Mouse (Mus musculus) MEL (cell line): ENCODE data around the gene Slco4a1. TPM values are rescaled to one million over a fixed set of nuclear protein-coding genes. Genes with fewer than 3 reads are reported as not detected.

ENCODE experiments used
- DNase-seq: peaks from one replicate; pipeline ENCODE4 v3.0.0; 2011; ENCODE audit warnings: low read depth, low spot score
- H3K27ac ChIP-seq: 2 replicates; pipeline ENCODE4 v1.5.1; 2012; ENCODE audit warnings: low read depth, mild to moderate bottlenecking, control low read depth, low read length, moderate library complexity; ENCODE audit not compliant: control insufficient read depth
- H3K27me3 ChIP-seq, 2 experiments: fragments of 150-350 bp in 1 of 2; sonication (generic) in 1 of 2; 2 replicates each; pipeline ENCODE4 v1.6.1; 2012; ENCODE audit warnings: low read length in 2 of 2, mild to moderate bottlenecking in 2 of 2, improper control_type of control experiment in 1 of 2, moderate library complexity in 1 of 2; ENCODE audit not compliant: insufficient read depth in 2 of 2, control insufficient read depth in 1 of 2
- H3K36me3 ChIP-seq, 2 experiments: 2 replicates each; pipeline ENCODE4 v1.6.1; 2012 to 2014; ENCODE audit warnings: low read length in 2 of 2, improper control_type of control experiment in 1 of 2, inconsistent platforms in 1 of 2, mild to moderate bottlenecking in 1 of 2; ENCODE audit not compliant: insufficient read depth in 2 of 2, control insufficient read depth in 1 of 2
- H3K4me1 ChIP-seq, 2 experiments: fragments of 150-350 bp in 1 of 2; sonication (generic) in 1 of 2; 2 replicates each; pipeline ENCODE4 v1.6.1; 2012; ENCODE audit warnings: low read length in 2 of 2, improper control_type of control experiment in 1 of 2, mild to moderate bottlenecking in 1 of 2; ENCODE audit not compliant: insufficient read depth in 2 of 2, control insufficient read depth in 1 of 2
- H3K4me3 ChIP-seq, 2 experiments: fragments of 150-350 bp in 1 of 2; sonication (generic) in 1 of 2; 2 replicates each; pipeline ENCODE4 v1.5.1; 2012; ENCODE audit warnings: low read depth in 2 of 2, low read length in 2 of 2, mild to moderate bottlenecking in 2 of 2, moderate library complexity in 2 of 2, control low read depth in 1 of 2, improper control_type of control experiment in 1 of 2; ENCODE audit not compliant: control insufficient read depth in 1 of 2, insufficient read depth in 1 of 2
- H3K79me2 ChIP-seq: 2 replicates; pipeline ENCODE4 v1.6.1; 2012; ENCODE audit warnings: mild to moderate bottlenecking, low read length, moderate library complexity; ENCODE audit not compliant: control insufficient read depth, poor library complexity, insufficient read depth
- H3K9ac ChIP-seq: 2 replicates; pipeline ENCODE4 v1.6.1; 2012; ENCODE audit warnings: low read depth, mild to moderate bottlenecking, control low read depth, low read length, moderate library complexity; ENCODE audit not compliant: control insufficient read depth, poor library complexity, severe bottlenecking
- H3K9me3 ChIP-seq: fragments of 150-350 bp; sonication (generic); replicated peaks from 2 replicates; pipeline ENCODE4 v1.6.1; 2012; ENCODE audit warnings: mild to moderate bottlenecking, low read length, improper control_type of control experiment, moderate library complexity; ENCODE audit not compliant: insufficient read depth
- CHD1 ChIP-seq: IDR thresholded peaks from 2 replicates; pipeline ENCODE4 v1.6.1; 2012; ENCODE audit warnings: low read depth, mild to moderate bottlenecking, inconsistent platforms, low read length, improper control_type of control experiment
- CHD2 ChIP-seq: IDR thresholded peaks from 2 replicates; pipeline ENCODE4 v1.6.1; 2011; ENCODE audit warnings: low read length, improper control_type of control experiment
- E2F4 ChIP-seq: IDR thresholded peaks from 2 replicates; pipeline ENCODE4 v1.6.1; 2011; ENCODE audit warnings: low read depth, low read length, improper control_type of control experiment, borderline replicate concordance
- ELF1 ChIP-seq: IDR thresholded peaks from 2 replicates; pipeline ENCODE4 v1.6.1; 2014; ENCODE audit warnings: low read depth, mild to moderate bottlenecking, inconsistent platforms, low read length, improper control_type of control experiment, moderate library complexity
- EP300 ChIP-seq, 2 experiments: IDR thresholded peaks; 2 replicates each; pipeline ENCODE4 v1.6.1; 2011; ENCODE audit warnings: improper control_type of control experiment in 2 of 2, low read length in 2 of 2, low read depth in 1 of 2, mild to moderate bottlenecking in 1 of 2
- GABPA ChIP-seq: IDR thresholded peaks from 2 replicates; pipeline ENCODE4 v1.6.1; 2012; ENCODE audit warnings: low read depth, mild to moderate bottlenecking, inconsistent platforms, low read length, improper control_type of control experiment, moderate library complexity
- GATA1 ChIP-seq: IDR thresholded peaks from 2 replicates; pipeline ENCODE4 v1.6.1; 2011; ENCODE audit warnings: low read depth, low read length, improper control_type of control experiment
- HCFC1 ChIP-seq: IDR thresholded peaks from 2 replicates; pipeline ENCODE4 v1.6.1; 2012; ENCODE audit warnings: low read depth, mild to moderate bottlenecking, inconsistent platforms, low read length, improper control_type of control experiment, moderate library complexity
- KAT2A ChIP-seq: conservative IDR thresholded peaks from 2 replicates; pipeline ENCODE4 v1.6.1; 2012; ENCODE audit warnings: low read depth, low read length, improper control_type of control experiment, inconsistent platforms
- MAFK ChIP-seq: IDR thresholded peaks from 2 replicates; pipeline ENCODE4 v1.6.1; 2011; ENCODE audit warnings: low read depth, mild to moderate bottlenecking, low read length, improper control_type of control experiment, borderline replicate concordance
- MAX ChIP-seq: IDR thresholded peaks from 2 replicates; pipeline ENCODE4 v1.6.1; 2011; ENCODE audit warnings: low read length, improper control_type of control experiment
- MEF2A ChIP-seq: IDR thresholded peaks from 2 replicates; pipeline ENCODE4 v1.6.1; 2014; ENCODE audit warnings: low read depth, mild to moderate bottlenecking, inconsistent platforms, low read length, improper control_type of control experiment; ENCODE audit not compliant: poor library complexity, insufficient replicate concordance, severe bottlenecking; ENCODE audit errors: extremely low read depth
- MXI1 ChIP-seq: IDR thresholded peaks from 2 replicates; pipeline ENCODE4 v1.6.1; 2011; ENCODE audit warnings: mild to moderate bottlenecking, low read depth, low read length, improper control_type of control experiment
- MYB ChIP-seq: IDR thresholded peaks from 2 replicates; pipeline ENCODE4 v1.6.1; 2011; ENCODE audit warnings: mild to moderate bottlenecking, low read depth, low read length, improper control_type of control experiment
- NELFE ChIP-seq: IDR thresholded peaks from 2 replicates; pipeline ENCODE4 v1.6.1; 2011; ENCODE audit warnings: low read depth, low read length, improper control_type of control experiment
- POLR2A ChIP-seq, 2 experiments: IDR thresholded peaks; 2 replicates each; pipeline ENCODE4 v1.6.1; 2011 to 2012; ENCODE audit warnings: low read length in 2 of 2, mild to moderate bottlenecking in 2 of 2, control low read depth in 1 of 2, improper control_type of control experiment in 1 of 2, low read depth in 1 of 2, moderate library complexity in 1 of 2; ENCODE audit not compliant: control insufficient read depth in 1 of 2, insufficient read depth in 1 of 2, poor library complexity in 1 of 2
- POLR2AphosphoS2 ChIP-seq: IDR thresholded peaks from 2 replicates; pipeline ENCODE4 v1.6.1; 2011; ENCODE audit warnings: low read length, improper control_type of control experiment
- RAD21 ChIP-seq: IDR thresholded peaks from 2 replicates; pipeline ENCODE4 v1.6.1; 2011; ENCODE audit warnings: mild to moderate bottlenecking, low read depth, low read length, improper control_type of control experiment
- TAL1 ChIP-seq: IDR thresholded peaks from 2 replicates; pipeline ENCODE4 v1.6.1; 2012; ENCODE audit warnings: mild to moderate bottlenecking, inconsistent platforms, low read length, moderate library complexity, mixed read lengths
- TBP ChIP-seq: IDR thresholded peaks from 2 replicates; pipeline ENCODE4 v1.8.0; 2011; ENCODE audit warnings: low read depth, low read length, improper control_type of control experiment
- TCF12 ChIP-seq: IDR thresholded peaks from 2 replicates; pipeline ENCODE4 v1.6.1; 2014; ENCODE audit warnings: low read depth, mild to moderate bottlenecking, inconsistent platforms, low read length, improper control_type of control experiment, moderate library complexity
- UBTF ChIP-seq: IDR thresholded peaks from 2 replicates; pipeline ENCODE4 v1.6.1; 2012; ENCODE audit warnings: low read depth, mild to moderate bottlenecking, inconsistent platforms, low read length, improper control_type of control experiment, moderate library complexity, borderline replicate concordance; ENCODE audit not compliant: insufficient read depth
- USF1 ChIP-seq: IDR thresholded peaks from 2 replicates; pipeline ENCODE4 v1.6.1; 2014; ENCODE audit warnings: low read depth, mild to moderate bottlenecking, inconsistent platforms, low read length, improper control_type of control experiment, moderate library complexity
- USF2 ChIP-seq, 2 experiments: IDR thresholded peaks; 2 replicates each; pipeline ENCODE4 v1.6.1; 2011 to 2012; ENCODE audit warnings: improper control_type of control experiment in 2 of 2, low read length in 2 of 2, borderline replicate concordance in 1 of 2, inconsistent platforms in 1 of 2, low read depth in 1 of 2, mild to moderate bottlenecking in 1 of 2; ENCODE audit not compliant: insufficient read depth in 1 of 2
- ZC3H11A ChIP-seq: IDR thresholded peaks from 2 replicates; pipeline ENCODE4 v1.6.1; 2012; ENCODE audit warnings: low read depth, mild to moderate bottlenecking, inconsistent platforms, low read length, improper control_type of control experiment
- ZMIZ1 ChIP-seq: IDR thresholded peaks from 2 replicates; pipeline ENCODE4 v1.6.1; 2012; ENCODE audit warnings: low read depth, mild to moderate bottlenecking, inconsistent platforms, low read length, improper control_type of control experiment, moderate library complexity
- polyA plus RNA-seq, 2 experiments: library from polyadenylated mRNA; stranded (reverse) in 1 of 2; unstranded in 1 of 2; fragments of >175 nt in 1 of 2; fragments of >200 nt in 1 of 2; gene quantifications; 2 replicates each; pipeline versions ENCODE4 v1.2.1 to v1.2.4; 2012; ENCODE audit warnings: low replicate concordance in 2 of 2, low read depth in 1 of 2; ENCODE audit not compliant: insufficient read length in 2 of 2, insufficient read depth in 1 of 2, missing spikeins in 1 of 2
- total RNA-seq: library from RNA; depleted of rRNA; stranded (reverse); fragments of 300-350 nt; gene quantifications from 2 replicates; pipeline ENCODE4 v1.2.3, GENCODE M21; 2012

Slco4a1 gene
- total and polyA plus RNA-seq, 3 experiments, result not detected

GRCm38 (mm10) chr2:180432751-180433150 lies 23.3 kb upstream of the Slco4a1 start:
- H3K27me3 ChIP-seq, result peaks cover 0 to 7% of the 10 kb centered on the region in 2 experiments; a peak in 1 of 4 replicates
- H3K9ac ChIP-seq, result no peak overlapping the region
- no peak overlapping the region for H3K4me3 ChIP-seq
- TF ChIP-seq E2F4 (no peak), ZMIZ1 (no peak), MAX (no peak), ZC3H11A (no peak), NELFE (no peak), TBP (no peak), MAFK (no peak), MEF2A (no peak), MXI1 (no peak), KAT2A (no peak), EP300 (IDR thresholded peaks at IDR 0.05; ENCODE audit: low read depth in 1 of 2, low read length in 2 of 2) (no peak), CHD1 (no peak), RAD21 (no peak), TCF12 (no peak), HCFC1 (no peak), USF1 (no peak), POLR2AphosphoS2 (no peak), MYB (no peak), GATA1 (no peak)
- H3K9me3 ChIP-seq, result no peaks in the 10 kb centered on the region
- H3K36me3 ChIP-seq, result no peaks in the 10 kb centered on the region
- no peaks in the 10 kb centered on the region for H3K4me1 ChIP-seq
- H3K27ac ChIP-seq, result no peak overlapping the region
- H3K79me2 ChIP-seq, result no peaks in the 10 kb centered on the region
- DNase-seq, result no peak

DNA sequence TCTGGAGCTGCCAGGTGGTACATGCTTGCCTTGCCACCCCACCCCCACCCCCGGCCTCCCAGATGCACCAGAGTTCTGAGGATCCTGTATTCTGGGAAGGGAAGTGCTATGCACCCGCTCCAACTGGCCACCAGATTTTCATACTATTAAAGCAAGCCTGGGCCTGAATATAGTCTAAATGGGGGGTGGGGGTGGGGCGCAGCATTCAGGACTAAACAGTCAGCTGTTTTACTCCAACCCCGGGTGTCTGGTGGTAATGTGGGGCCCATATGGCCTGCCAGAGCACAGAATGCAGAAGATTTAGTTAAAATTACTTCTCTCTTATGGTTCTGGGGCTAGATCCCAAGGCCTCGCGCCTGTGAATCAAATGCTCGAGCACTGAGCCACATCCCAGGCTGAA lies 22.7 kb upstream of the Slco4a1 start:
- TF ChIP-seq HCFC1, result no peak
- no peak for TF ChIP-seq CHD2
- TF ChIP-seq UBTF, result no peak
- no peak for TF ChIP-seq USF2 (IDR thresholded peaks at IDR 0.05; ENCODE audit: borderline replicate concordance in 1 of 2, insufficient read depth in 1 of 2, low read depth in 1 of 2, low read length in 2 of 2)
- no peak for TF ChIP-seq ZMIZ1
- no peak for TF ChIP-seq TAL1
- TF ChIP-seq GABPA, result no peak
- TF ChIP-seq NELFE, result no peak
- no peak for TF ChIP-seq POLR2A (IDR thresholded peaks at IDR 0.05; ENCODE audit: control insufficient read depth in 1 of 2, insufficient read depth in 1 of 2, low read depth in 1 of 2, low read length in 2 of 2, poor library complexity in 1 of 2)
- TF ChIP-seq TBP, result no peak
- TF ChIP-seq ZC3H11A, result no peak
- no peak for TF ChIP-seq ELF1
- no peak for TF ChIP-seq POLR2AphosphoS2
- no peak for TF ChIP-seq CHD1
- TF ChIP-seq MAX, result no peak
- TF ChIP-seq USF1, result no peak
- no peak for TF ChIP-seq EP300 (IDR thresholded peaks at IDR 0.05; ENCODE audit: low read depth in 1 of 2, low read length in 2 of 2)
- no peaks in the 10 kb centered on the region for H3K9me3 ChIP-seq
- H3K27me3 ChIP-seq, result peaks cover 0 to 7% of the 10 kb centered on the region in 2 experiments; a peak in 1 of 4 replicates
- no peak for DNase-seq
- H3K27ac ChIP-seq, result no peak overlapping the region
- H3K4me1 ChIP-seq, result no peaks in the 10 kb centered on the region
- H3K9ac ChIP-seq, result no peak overlapping the region
- H3K79me2 ChIP-seq, result no peaks in the 10 kb centered on the region
- no peaks in the 10 kb centered on the region for H3K36me3 ChIP-seq
- no peak overlapping the region for H3K4me3 ChIP-seq
